ENCODE assay signal across 20 mouse cellular contexts in the genomic region with DNA sequence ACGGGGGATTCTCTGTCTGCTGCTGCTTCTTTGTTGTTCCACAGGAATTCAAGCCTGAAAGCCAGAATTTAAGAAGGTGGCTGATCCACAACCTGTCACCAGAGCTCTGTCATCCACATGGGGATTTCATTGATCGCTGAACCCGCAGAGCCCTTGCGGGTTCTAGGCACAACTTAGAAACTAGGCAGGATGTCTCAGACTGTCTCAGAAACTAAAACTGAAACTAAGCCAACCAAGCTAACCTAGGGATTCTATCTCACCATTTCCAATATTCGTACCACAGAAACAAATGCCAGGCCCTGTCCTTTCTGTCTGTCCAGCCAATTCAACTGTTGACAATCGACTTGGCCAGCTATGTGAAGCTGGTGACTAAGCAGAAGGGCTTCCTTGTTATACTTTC. TPM values are rescaled to one million over a fixed set of nuclear protein-coding genes. Genes with fewer than 3 reads are reported as not detected.
DNase-seq lines count a peak whose midpoint lies in the region; ATAC-seq and TF ChIP-seq lines count a peak whose summit lies in the region.
"Had no signal": no experiment of that assay in that cellular context is flagged by ENCODE, and none has a peak within 500 bp of the region (broad histone marks: within the 10 kb centered on the region; RNA-seq: fewer than 3 reads in every experiment).

No protein-coding gene starts in this region.

- DNase-seq in layer of hippocampus, adult 2 months (ENCODE audit: low spot score in 2 of 2), result no peak
- no peak for DNase-seq in layer of hippocampus, adult 9-11 months
- DNase-seq in lung, postnatal 0 days (ENCODE audit: low spot score), result peak; percentile 9
- no peak for DNase-seq in lung, adult 2 months
- DNase-seq in CD4-positive helper T cell, adult 2 months (ENCODE audit: low read depth, low spot score), result peak; percentile 49
- DNase-seq in cerebellum, adult 8-10 months, result no peak
- DNase-seq: adrenal gland, postnatal 14 days; cerebellum, postnatal 14 days; gastrocnemius, postnatal 25 days; layer of hippocampus, postnatal 36 days; lung, postnatal 4 days; right cerebral cortex, adult 18-20 months; thymus, postnatal 36 days had no signal

- no peak overlapping the region for H3K9ac ChIP-seq in lung, postnatal 0 days (replicated peaks; ENCODE audit: low read depth)
- H3K9ac ChIP-seq: heart, embryonic 15.5 days; midbrain, embryonic 12.5 days had no signal

- no peak for ATAC-seq in lung, postnatal 0 days
- peak; percentile 63 for ATAC-seq in CD4-positive, CD25-positive, alpha-beta regulatory T cell, adult 4 months
- ATAC-seq: forebrain, embryonic 16.5 days; intestine, postnatal 0 days had no signal

- no peaks in the 10 kb centered on the region for H3K36me3 ChIP-seq in lung, postnatal 0 days (ENCODE audit: insufficient read depth, low read length)
- H3K36me3 ChIP-seq: heart, embryonic 15.5 days; midbrain, embryonic 12.5 days had no signal

- 0 out of 2 replicates have a peak overlapping the region, but pooled peaks have one; percentile 6 for H3K4me2 ChIP-seq in lung, postnatal 0 days (replicated peaks; ENCODE audit: low read depth, low read length)
- H3K4me2 ChIP-seq: heart, embryonic 15.5 days; liver, embryonic 11.5 days; midbrain, embryonic 12.5 days had no signal

- H3K27me3 ChIP-seq in lung, postnatal 0 days (replicated peaks; ENCODE audit: insufficient read depth, low read length), result no peaks in the 10 kb centered on the region
- H3K27me3 ChIP-seq: heart, embryonic 15.5 days; midbrain, embryonic 12.5 days had no signal

- 81% methylated on average over 6 of the region's 6 CpGs for WGBS in lung, postnatal 0 days
- 72% methylated on average over 6 of the region's 6 CpGs for WGBS in lung, adult 2 months

- no peak for TF ChIP-seq EP300 in lung, postnatal 0 days (IDR thresholded peaks at IDR 0.05)

- no peak for TF ChIP-seq CTCF in layer of hippocampus, adult 2 months (conservative IDR thresholded peaks at IDR 0.05)
- TF ChIP-seq CTCF in lung, postnatal 0 days (IDR thresholded peaks at IDR 0.05), result no peak
- no peak for TF ChIP-seq CTCF in lung, adult 2 months (IDR thresholded peaks at IDR 0.05; ENCODE audit: insufficient read depth, low read length)

- no peaks in the 10 kb centered on the region for H3K4me1 ChIP-seq in lung, postnatal 0 days (ENCODE audit: insufficient read depth, low read depth, low read length)
- H3K4me1 ChIP-seq in lung, adult 2 months (ENCODE audit: control insufficient read depth, insufficient read depth, low read length), result peaks cover 3% of the 10 kb centered on the region; the same call in 1 of the 2 replicates

- no peak overlapping the region for H3K4me3 ChIP-seq in layer of hippocampus, adult 2 months
- H3K4me3 ChIP-seq in lung, postnatal 0 days (ENCODE audit: low read depth, low read length), result no peak overlapping the region
- no peak overlapping the region for H3K4me3 ChIP-seq in lung, adult 2 months (replicated peaks; ENCODE audit: extremely low read depth, low read depth, low read length)
- H3K4me3 ChIP-seq: heart, embryonic 15.5 days; midbrain, embryonic 12.5 days had no signal

- peak overlapping the region; percentile 90 for H3K27ac ChIP-seq in layer of hippocampus, adult 2 months
- H3K27ac ChIP-seq in lung, postnatal 0 days (ENCODE audit: low read length), result no peak overlapping the region
- H3K27ac ChIP-seq: heart, embryonic 15.5 days; midbrain, embryonic 12.5 days had no signal

- no peaks in the 10 kb centered on the region for H3K9me3 ChIP-seq in lung, postnatal 0 days (ENCODE audit: low read length)
- H3K9me3 ChIP-seq: G1E; heart, embryonic 15.5 days; midbrain, embryonic 12.5 days had no signal

- TF ChIP-seq POLR2A in lung, adult 2 months (IDR thresholded peaks at IDR 0.05; ENCODE audit: borderline replicate concordance, extremely low read depth, low read depth, low read length), result no peak

RNA-seq across cellular contexts. Expression of a gene that starts 35.7 kb away (rescaled TPM):
- total RNA-seq in layer of hippocampus, adult 2 months (2021), result 10 to 100 TPM; 31.6 to 32.6 TPM
- polyA plus RNA-seq in lung, postnatal 0 days (2015; fragmentation: Nextera tagmentation; extraction: Ambion mirVana), result 38.9 and 39.3 TPM in 2 replicates
- 2.1 and 4.3 TPM in 2 replicates for polyA plus RNA-seq in lung, adult 2 months (2012; rRNA removed)
- 10 to 100 TPM; 18.1 to 29.4 TPM for polyA plus RNA-seq in CD4-positive, CD25-positive, alpha-beta regulatory T cell, adult 4 months (2017; shearing (Covaris generic))

RNA-seq across cellular contexts. Expression of a gene that starts 35.8 kb away (rescaled TPM):
- 10 to 100 TPM; 19.3 to 22.3 TPM for total RNA-seq in layer of hippocampus, adult 2 months (2021)
- 10.9 and 12.8 TPM in 2 replicates for polyA plus RNA-seq in lung, postnatal 0 days (2015; fragmentation: Nextera tagmentation; extraction: Ambion mirVana)
- 5.5 and 8.9 TPM in 2 replicates for polyA plus RNA-seq in lung, adult 2 months (2012; rRNA removed)
- polyA plus RNA-seq in CD4-positive, CD25-positive, alpha-beta regulatory T cell, adult 4 months (2017; shearing (Covaris generic)), result 10 to 100 TPM; 11.4 to 11.5 TPM

RNA-seq across cellular contexts. Expression of a gene that starts 38.2 kb away (rescaled TPM):
- total RNA-seq in layer of hippocampus, adult 2 months (2021), result 10 to 100 TPM; 58.1 to 65.6 TPM
- 6.3 and 8.1 TPM in 2 replicates for polyA plus RNA-seq in lung, postnatal 0 days (2015; fragmentation: Nextera tagmentation; extraction: Ambion mirVana)
- 16.4 and 20.8 TPM in 2 replicates for polyA plus RNA-seq in lung, adult 2 months (2012; rRNA removed)
- 10 to 100 TPM; 13.4 to 22.5 TPM for polyA plus RNA-seq in CD4-positive, CD25-positive, alpha-beta regulatory T cell, adult 4 months (2017; shearing (Covaris generic))

Comparison
In these comparisons a context has a peak if more than half of its experiments do, and no peak if none do; other contexts are left out.
1. DNase-seq: peak in lung, postnatal 0 days (single experiment) and CD4-positive helper T cell, adult 2 months (single experiment); none in layer of hippocampus, adult 2 months (0 of 2), layer of hippocampus, adult 9-11 months (single experiment), lung, adult 2 months (single experiment) and cerebellum, adult 8-10 months (single experiment).